Mouse (Mus musculus): Measurements from ENCODE around the gene Ankrd63. TPM values are rescaled to one million over a fixed set of nuclear protein-coding genes. Genes with fewer than 3 reads are reported as not detected.

Ankrd63 gene
- total RNA-seq, 1 experiment, result not detected

DNA sequence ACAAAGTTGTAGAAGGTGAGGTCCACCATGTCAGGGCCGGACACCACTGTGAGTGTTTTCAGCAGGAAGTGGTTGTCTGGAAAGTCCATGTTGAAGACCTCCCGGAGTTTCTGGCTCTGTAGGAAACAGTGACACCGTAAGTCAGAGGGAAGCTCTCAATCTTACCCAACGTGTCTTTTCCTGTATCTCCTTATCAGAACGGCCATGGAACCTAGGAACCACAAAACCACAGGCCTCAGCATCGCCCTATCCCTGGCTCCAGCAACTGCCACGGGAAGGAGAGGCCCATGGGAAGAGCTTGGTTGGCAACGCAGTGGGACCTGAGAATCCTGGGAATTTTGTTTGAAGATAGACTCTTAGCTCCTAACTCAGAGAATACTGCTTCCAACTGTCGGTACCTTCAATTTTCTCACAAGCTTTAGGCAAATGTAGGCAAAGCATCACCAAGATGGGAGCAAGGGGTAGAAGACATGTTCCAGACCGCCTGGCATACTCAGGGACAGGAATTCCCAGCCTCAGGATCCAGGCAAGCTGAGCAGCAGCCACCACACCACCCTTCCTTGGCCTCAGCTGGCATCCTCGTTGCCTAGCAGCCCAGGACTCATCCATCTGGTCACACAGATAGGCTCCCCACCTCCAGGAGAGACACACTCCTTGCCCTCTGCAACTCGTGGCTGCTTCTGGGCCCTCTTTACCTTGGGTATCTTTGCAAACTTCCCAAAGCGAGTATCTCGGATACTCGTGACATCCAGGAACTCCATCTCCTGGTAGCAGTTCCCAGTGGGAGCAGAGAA, 20.1 kb upstream of the Ankrd63 start:
- H3K27ac ChIP-seq (ENCODE audit: insufficient read depth, low read depth, low read length, poor library complexity, severe bottlenecking), result no peak overlapping the region
- TF ChIP-seq ZNF384 (IDR thresholded peaks at IDR 0.05; ENCODE audit: low read depth, low read length) (no peak), MAFK (IDR thresholded peaks at IDR 0.05; ENCODE audit: insufficient read depth, low read depth, low read length) (no peak), HCFC1 (IDR thresholded peaks at IDR 0.05; ENCODE audit: borderline replicate concordance, insufficient read depth, low read length) (no peak), CHD2 (IDR thresholded peaks at IDR 0.05; ENCODE audit: low read depth, low read length) (no peak), ZC3H11A (IDR thresholded peaks at IDR 0.05; ENCODE audit: borderline replicate concordance, low read depth, low read length) (no peak)
- H3K4me3 ChIP-seq (ENCODE audit: insufficient read depth in 1 of 2, low read depth in 1 of 2, low read length in 2 of 2, poor library complexity in 1 of 2, severe bottlenecking in 1 of 2), result no peak overlapping the region
- H3K9me3 ChIP-seq (ENCODE audit: control insufficient read depth, insufficient read depth, low read depth, low read length), result no peaks in the 10 kb centered on the region
- no peak overlapping the region for H3K9ac ChIP-seq (ENCODE audit: insufficient read depth, low read depth, low read length, poor library complexity, severe bottlenecking)
- H3K4me1 ChIP-seq (ENCODE audit: control insufficient read depth in 2 of 2, insufficient read depth in 2 of 2, low read length in 2 of 2, poor library complexity in 1 of 2), result peaks cover 0 to 4% of the 10 kb centered on the region in 2 experiments; a peak in 1 of 4 replicates
- no peaks in the 10 kb centered on the region for H3K36me3 ChIP-seq (ENCODE audit: control insufficient read depth, insufficient read depth, low read length, poor library complexity, severe bottlenecking)
- no peak for DNase-seq (ENCODE audit: low read depth, low spot score)
- in situ Hi-C loops (cut with MboI; ENCODE audit: low sequenced_read_pairs in 2 of 2, unreplicated experiment in 2 of 2), result no loop called here

DNA sequence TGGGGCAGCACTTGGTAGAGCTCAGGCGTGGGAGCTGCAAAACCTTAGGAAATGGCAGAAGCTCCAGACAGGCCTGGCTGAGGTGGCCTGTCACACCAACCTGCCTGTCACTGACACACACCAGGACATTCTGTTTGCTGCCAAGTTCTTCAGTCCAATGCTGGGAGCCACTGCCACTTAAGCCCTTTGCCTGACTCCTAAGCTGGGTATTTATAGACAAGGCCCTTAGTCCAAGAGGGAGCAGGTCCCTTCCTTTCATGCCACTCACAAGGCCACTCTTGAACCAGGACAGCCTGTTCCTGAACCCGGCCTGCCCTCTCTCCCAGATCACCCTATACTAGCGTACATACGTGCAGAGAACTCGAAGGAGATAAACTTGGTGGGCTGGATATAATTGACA, 12.9 kb upstream of the Ankrd63 start:
- Histone ChIP-seq H3K4me1 (ENCODE audit: control insufficient read depth in 2 of 2, insufficient read depth in 2 of 2, low read length in 2 of 2, poor library complexity in 1 of 2) (no peaks in the 10 kb centered on the region), H3K9me3 (ENCODE audit: control insufficient read depth, insufficient read depth, low read depth, low read length) (no peaks in the 10 kb centered on the region), H3K9ac (ENCODE audit: insufficient read depth, low read depth, low read length, poor library complexity, severe bottlenecking) (no peak overlapping the region), H3K36me3 (ENCODE audit: control insufficient read depth, insufficient read depth, low read length, poor library complexity, severe bottlenecking) (no peaks in the 10 kb centered on the region), H3K27ac (ENCODE audit: insufficient read depth, low read depth, low read length, poor library complexity, severe bottlenecking) (no peak overlapping the region), H3K4me3 (ENCODE audit: insufficient read depth in 1 of 2, low read depth in 1 of 2, low read length in 2 of 2, poor library complexity in 1 of 2, severe bottlenecking in 1 of 2) (no peak overlapping the region)
- no peak for DNase-seq (ENCODE audit: low read depth, low spot score)
- TF ChIP-seq MAFK (IDR thresholded peaks at IDR 0.05; ENCODE audit: insufficient read depth, low read depth, low read length), result no peak
- TF ChIP-seq HCFC1 (IDR thresholded peaks at IDR 0.05; ENCODE audit: borderline replicate concordance, insufficient read depth, low read length), result no peak
- TF ChIP-seq ZNF384 (IDR thresholded peaks at IDR 0.05; ENCODE audit: low read depth, low read length), result no peak
- no peak for TF ChIP-seq CHD2 (IDR thresholded peaks at IDR 0.05; ENCODE audit: low read depth, low read length)
- in situ Hi-C loops (cut with MboI; ENCODE audit: low sequenced_read_pairs in 2 of 2, unreplicated experiment in 2 of 2), result no loop called here

DNA sequence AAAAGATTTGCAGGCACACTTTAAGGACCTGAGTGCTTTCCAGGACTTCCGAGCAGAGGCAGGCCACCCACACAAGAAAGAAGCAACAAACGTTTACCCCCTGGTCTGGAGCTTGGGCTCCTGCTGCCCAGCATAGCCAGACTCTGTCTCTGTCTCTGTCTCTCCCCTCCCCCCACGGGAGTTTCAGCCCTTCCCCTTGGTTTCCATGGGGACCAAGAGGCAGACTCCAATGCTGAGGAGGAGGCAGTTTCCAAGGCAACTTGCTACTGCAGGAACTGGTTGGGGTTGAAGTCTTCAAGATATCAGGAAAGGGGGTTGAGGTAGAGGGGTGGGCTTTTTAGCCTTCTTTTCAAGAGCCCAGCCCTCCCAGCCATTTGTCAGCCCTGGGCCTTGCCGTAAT, 10.5 kb upstream of the Ankrd63 start:
- Histone ChIP-seq H3K27ac (ENCODE audit: insufficient read depth, low read depth, low read length, poor library complexity, severe bottlenecking) (no peak overlapping the region), H3K4me3 (ENCODE audit: insufficient read depth in 1 of 2, low read depth in 1 of 2, low read length in 2 of 2, poor library complexity in 1 of 2, severe bottlenecking in 1 of 2) (no peak overlapping the region), H3K4me1 (ENCODE audit: control insufficient read depth in 2 of 2, insufficient read depth in 2 of 2, low read length in 2 of 2, poor library complexity in 1 of 2) (no peaks in the 10 kb centered on the region), H3K9me3 (ENCODE audit: control insufficient read depth, insufficient read depth, low read depth, low read length) (no peaks in the 10 kb centered on the region), H3K36me3 (ENCODE audit: control insufficient read depth, insufficient read depth, low read length, poor library complexity, severe bottlenecking) (no peaks in the 10 kb centered on the region), H3K9ac (ENCODE audit: insufficient read depth, low read depth, low read length, poor library complexity, severe bottlenecking) (no peak overlapping the region)
- DNase-seq (ENCODE audit: low read depth, low spot score), result no peak
- in situ Hi-C loops (cut with MboI; ENCODE audit: low sequenced_read_pairs in 2 of 2, unreplicated experiment in 2 of 2), result no loop called here
- TF ChIP-seq MAFK (IDR thresholded peaks at IDR 0.05; ENCODE audit: insufficient read depth, low read depth, low read length), result no peak
- no peak for TF ChIP-seq HCFC1 (IDR thresholded peaks at IDR 0.05; ENCODE audit: borderline replicate concordance, insufficient read depth, low read length)
- TF ChIP-seq ZC3H11A (IDR thresholded peaks at IDR 0.05; ENCODE audit: borderline replicate concordance, low read depth, low read length), result no peak
- TF ChIP-seq CHD2 (IDR thresholded peaks at IDR 0.05; ENCODE audit: low read depth, low read length), result no peak
- no peak for TF ChIP-seq ZNF384 (IDR thresholded peaks at IDR 0.05; ENCODE audit: low read depth, low read length)

DNA sequence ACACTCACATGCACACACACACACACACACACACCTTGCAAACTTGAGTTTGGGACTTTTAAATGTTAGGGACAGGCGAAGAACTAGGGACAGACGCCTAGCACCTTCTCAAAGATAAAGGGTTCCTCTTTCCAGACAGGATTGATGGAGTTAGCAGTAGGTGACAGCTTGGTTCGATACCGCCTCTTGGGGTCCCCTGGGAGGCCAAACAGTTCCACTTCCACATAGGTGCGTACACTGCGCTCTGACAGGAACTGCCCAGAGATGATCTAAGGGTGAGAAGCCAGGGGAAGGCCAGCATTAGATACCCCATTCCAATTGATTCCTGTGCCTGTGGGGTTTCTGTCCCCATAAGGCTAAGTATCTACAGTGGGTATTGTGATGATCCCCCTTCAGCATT, 9.9 kb upstream of the Ankrd63 start:
- H3K9ac ChIP-seq (ENCODE audit: insufficient read depth, low read depth, low read length, poor library complexity, severe bottlenecking), result no peak overlapping the region
- no peaks in the 10 kb centered on the region for H3K36me3 ChIP-seq (ENCODE audit: control insufficient read depth, insufficient read depth, low read length, poor library complexity, severe bottlenecking)
- in situ Hi-C loops (cut with MboI; ENCODE audit: low sequenced_read_pairs in 2 of 2, unreplicated experiment in 2 of 2), result no loop called here
- H3K4me1 ChIP-seq (ENCODE audit: control insufficient read depth in 2 of 2, insufficient read depth in 2 of 2, low read length in 2 of 2, poor library complexity in 1 of 2), result no peaks in the 10 kb centered on the region
- TF ChIP-seq HCFC1 (IDR thresholded peaks at IDR 0.05; ENCODE audit: borderline replicate concordance, insufficient read depth, low read length) (no peak), ZNF384 (IDR thresholded peaks at IDR 0.05; ENCODE audit: low read depth, low read length) (no peak), MAFK (IDR thresholded peaks at IDR 0.05; ENCODE audit: insufficient read depth, low read depth, low read length) (no peak), CHD2 (IDR thresholded peaks at IDR 0.05; ENCODE audit: low read depth, low read length) (no peak), ZC3H11A (IDR thresholded peaks at IDR 0.05; ENCODE audit: borderline replicate concordance, low read depth, low read length) (no peak)
- no peak overlapping the region for H3K27ac ChIP-seq (ENCODE audit: insufficient read depth, low read depth, low read length, poor library complexity, severe bottlenecking)
- DNase-seq (ENCODE audit: low read depth, low spot score), result no peak
- H3K9me3 ChIP-seq (ENCODE audit: control insufficient read depth, insufficient read depth, low read depth, low read length), result no peaks in the 10 kb centered on the region
- no peak overlapping the region for H3K4me3 ChIP-seq (ENCODE audit: insufficient read depth in 1 of 2, low read depth in 1 of 2, low read length in 2 of 2, poor library complexity in 1 of 2, severe bottlenecking in 1 of 2)
